Mouse (Mus musculus) bone marrow macrophage, adult 2 months (primary cell): ENCODE measurements around the gene Pdia5. TPM values are rescaled to one million over a fixed set of nuclear protein-coding genes. Genes with fewer than 3 reads are reported as not detected.
A peak's percentile ranks its signal among the peaks of the same experiment; 100 is the strongest.

Source experiments
- H3K27ac ChIP-seq: 2 replicates; pipeline ENCODE4 v1.5.1; 2012; ENCODE audit warnings: low read depth, low read length; ENCODE audit not compliant: insufficient read depth
- H3K4me1 ChIP-seq: 2 replicates; pipeline ENCODE4 v1.6.1; 2012; ENCODE audit warnings: low read length; ENCODE audit not compliant: control insufficient read depth, insufficient read depth
- H3K4me3 ChIP-seq: 2 replicates; pipeline ENCODE4 v1.5.1; 2012; ENCODE audit warnings: mild to moderate bottlenecking, low read length, moderate library complexity; ENCODE audit not compliant: insufficient read depth
- CTCF ChIP-seq: IDR thresholded peaks from 2 replicates; pipeline ENCODE4 v1.5.1; 2012; ENCODE audit warnings: low read depth, mild to moderate bottlenecking, low read length, moderate library complexity
- POLR2A ChIP-seq: IDR thresholded peaks from 2 replicates; pipeline ENCODE4 v1.6.1; 2012; ENCODE audit warnings: mild to moderate bottlenecking, low read depth, low read length, borderline replicate concordance
- polyA plus RNA-seq: library from polyadenylated mRNA; stranded (reverse); fragments of >200 nt; gene quantifications from 2 replicates; pipeline ENCODE4 v1.2.4, GENCODE M21; 2012; ENCODE audit not compliant: missing spikeins, insufficient read depth, insufficient read length

Pdia5 gene
- polyA plus RNA-seq, 1 experiment, result 1.7 TPM

GRCm38 (mm10) chr16:35422141-35422540, 68.5 kb downstream of the Pdia5 start:
- TF ChIP-seq CTCF (peak; percentile 44), POLR2A (no peak)
- H3K4me3 ChIP-seq, result no peak overlapping the region
- H3K4me1 ChIP-seq, result no peaks in the 10 kb centered on the region
- H3K27ac ChIP-seq, result no peak overlapping the region

- Histone ChIP-seq H3K4me3 (no peak overlapping the region), H3K27ac (no peak overlapping the region), H3K4me1 (no peaks in the 10 kb centered on the region)
- TF ChIP-seq POLR2A (no peak), CTCF (no peak)
Measured at GRCm38 (mm10) chr16:35414616-35415015, 76.1 kb downstream of the Pdia5 start.

GRCm38 (mm10) chr16:35406706-35407105, 84.0 kb downstream of the Pdia5 start:
- H3K4me1 ChIP-seq, result no peaks in the 10 kb centered on the region
- no peak overlapping the region for H3K27ac ChIP-seq
- no peak overlapping the region for H3K4me3 ChIP-seq
- no peak for TF ChIP-seq POLR2A
- no peak for TF ChIP-seq CTCF

GRCm38 (mm10) chr16:35406166-35406565, 84.5 kb downstream of the Pdia5 start:
- Histone ChIP-seq H3K27ac (no peak overlapping the region), H3K4me1 (no peaks in the 10 kb centered on the region), H3K4me3 (no peak overlapping the region)
- no peak for TF ChIP-seq POLR2A
- no peak for TF ChIP-seq CTCF

- H3K4me1 ChIP-seq, result no peaks in the 10 kb centered on the region
- no peak for TF ChIP-seq POLR2A
- TF ChIP-seq CTCF, result no peak
- H3K4me3 ChIP-seq, result no peak overlapping the region
- H3K27ac ChIP-seq, result no peak overlapping the region
Measured at GRCm38 (mm10) chr16:35405348-35406080, 85.2 kb downstream of the Pdia5 start.

GRCm38 (mm10) chr16:35404864-35405263, 85.8 kb downstream of the Pdia5 start:
- Histone ChIP-seq H3K27ac (no peak overlapping the region), H3K4me3 (no peak overlapping the region), H3K4me1 (no peaks in the 10 kb centered on the region)
- no peak for TF ChIP-seq POLR2A
- TF ChIP-seq CTCF, result no peak

GRCm38 (mm10) chr16:35403891-35404290, 86.8 kb downstream of the Pdia5 start:
- H3K4me3 ChIP-seq, result no peak overlapping the region
- no peak overlapping the region for H3K27ac ChIP-seq
- TF ChIP-seq POLR2A (no peak), CTCF (no peak)
- no peaks in the 10 kb centered on the region for H3K4me1 ChIP-seq

GRCm38 (mm10) chr16:35403356-35403755, 87.3 kb downstream of the Pdia5 start:
- H3K4me1 ChIP-seq, result no peaks in the 10 kb centered on the region
- no peak overlapping the region for H3K27ac ChIP-seq
- no peak overlapping the region for H3K4me3 ChIP-seq
- TF ChIP-seq CTCF, result no peak
- TF ChIP-seq POLR2A, result no peak

- TF ChIP-seq POLR2A (no peak), CTCF (no peak)
- Histone ChIP-seq H3K4me1 (no peaks in the 10 kb centered on the region), H3K4me3 (no peak overlapping the region), H3K27ac (no peak overlapping the region)
Measured at GRCm38 (mm10) chr16:35392813-35393212, 97.9 kb downstream of the Pdia5 start.

- H3K27ac ChIP-seq, result no peak overlapping the region
- no peaks in the 10 kb centered on the region for H3K4me1 ChIP-seq
- no peak for TF ChIP-seq POLR2A
- TF ChIP-seq CTCF, result no peak
- H3K4me3 ChIP-seq, result no peak overlapping the region
Measured at GRCm38 (mm10) chr16:35385654-35386053, 105.0 kb downstream of the Pdia5 start.
